Mouse (Mus musculus): ENCODE results near the gene Myo5a. TPM values are rescaled to one million over a fixed set of nuclear protein-coding genes. Genes with fewer than 3 reads are reported as not detected.

Gene Myo5a
- polyA plus RNA-seq, 1 experiment from 2014 or later: 6.4 TPM

DNA sequence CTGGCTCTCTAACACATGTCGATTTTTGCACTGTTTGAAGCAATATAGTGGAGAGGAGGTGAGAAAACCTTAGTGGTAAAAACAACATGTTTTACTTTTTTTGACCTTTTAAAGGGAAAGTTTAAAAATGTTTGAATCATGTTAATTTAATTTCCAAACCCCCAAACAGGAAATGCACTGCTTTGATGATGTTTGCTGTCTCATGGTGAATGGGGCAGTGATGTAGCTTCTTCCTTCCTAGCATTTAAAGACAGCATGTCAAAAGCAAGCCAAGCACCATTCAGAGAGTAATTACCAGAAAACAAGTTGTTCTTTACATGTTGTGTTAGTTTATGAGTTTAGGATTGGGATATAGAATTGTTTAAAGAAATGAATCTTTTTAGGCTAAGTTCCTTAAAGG is 138.4 kb downstream of the Myo5a start:
- Histone ChIP-seq H3K4me3 (no peak overlapping the region), H3K4me2 (no peak overlapping the region), H3K4me1 (replicated peaks) (no peaks in the 10 kb centered on the region), H3K27ac (no peak overlapping the region), H3K9me3 (replicated peaks) (no peaks in the 10 kb centered on the region), H3K9ac (no peak overlapping the region), H3K27me3 (no peaks in the 10 kb centered on the region), H3K36me3 (peaks cover 14% of the 10 kb centered on the region)
- 79% methylated on average over 1 of the region's 1 CpGs for WGBS
- no peak for ATAC-seq (replicated peaks; ENCODE audit: insufficient number of reproducible peaks, insufficient read depth, low FRiP score, low read depth)

DNA sequence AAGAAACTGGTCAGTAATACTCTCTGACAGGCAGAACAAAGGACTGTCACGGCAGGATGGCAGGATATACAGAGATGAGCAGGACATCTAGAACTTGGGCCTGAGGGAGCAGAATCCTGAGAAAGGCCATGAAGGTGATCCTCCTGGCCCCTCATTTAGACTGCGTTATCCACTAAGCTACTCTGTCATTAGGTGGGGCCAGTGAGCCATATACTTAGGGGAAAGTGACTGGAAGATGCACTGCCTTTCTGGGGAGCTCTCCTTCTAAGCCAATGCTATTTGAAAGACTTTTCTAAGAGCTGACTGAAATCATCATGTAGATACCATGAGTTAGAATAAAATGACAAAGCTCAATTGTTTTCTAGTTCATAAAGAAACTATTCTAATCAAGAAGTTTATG is 139.5 kb downstream of the Myo5a start:
- Histone ChIP-seq H3K4me3 (no peak overlapping the region), H3K9me3 (replicated peaks) (no peaks in the 10 kb centered on the region), H3K36me3 (peaks cover 20% of the 10 kb centered on the region)

DNA sequence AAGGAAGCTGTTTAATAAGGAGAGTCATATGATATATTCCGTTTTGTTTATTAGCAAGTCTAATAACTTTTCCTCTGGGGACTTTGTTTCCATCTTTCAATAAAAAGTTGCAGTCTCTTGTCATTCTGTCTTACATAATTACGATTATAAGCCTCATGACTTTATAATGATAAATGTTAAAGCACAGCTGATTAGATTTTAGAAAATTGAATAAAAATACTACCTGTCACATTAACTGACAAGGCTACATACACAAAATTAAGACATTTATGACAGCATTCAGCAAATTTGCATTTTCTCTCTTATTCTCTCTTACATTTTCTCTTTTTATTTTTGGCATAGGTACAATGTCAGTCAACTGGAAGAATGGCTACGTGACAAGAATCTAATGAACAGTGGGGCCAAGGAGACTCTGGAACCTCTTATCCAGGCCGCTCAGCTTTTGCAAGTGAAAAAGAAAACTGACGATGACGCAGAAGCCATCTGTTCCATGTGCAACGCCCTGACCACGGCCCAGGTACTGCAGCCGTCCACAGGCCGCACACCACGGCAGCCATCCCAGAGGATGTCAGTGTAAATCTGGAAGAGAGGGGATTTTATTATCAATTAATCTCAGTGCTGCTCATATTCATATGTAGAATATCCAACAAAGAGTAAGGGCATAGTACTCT is 144.1 kb downstream of the Myo5a start:
- H3K9me3 ChIP-seq (replicated peaks): no peaks in the 10 kb centered on the region
- H3K36me3 ChIP-seq: peaks cover 17% of the 10 kb centered on the region
- H3K4me2 ChIP-seq: no peak overlapping the region
- no peak overlapping the region for H3K27ac ChIP-seq
- H3K4me3 ChIP-seq: no peak overlapping the region
- no peaks in the 10 kb centered on the region for H3K4me1 ChIP-seq (replicated peaks)
- no peak overlapping the region for H3K9ac ChIP-seq
- WGBS: 91% methylated on average over 11 of the region's 11 CpGs
- ATAC-seq (replicated peaks; ENCODE audit: insufficient number of reproducible peaks, insufficient read depth, low FRiP score, low read depth): no peak
- no peaks in the 10 kb centered on the region for H3K27me3 ChIP-seq

More for the DNA sequence above, 139.5 kb downstream of the Myo5a start:
- Histone ChIP-seq H3K27me3 (no peaks in the 10 kb centered on the region), H3K27ac (no peak overlapping the region), H3K4me1 (replicated peaks) (no peaks in the 10 kb centered on the region), H3K9ac (no peak overlapping the region), H3K4me2 (no peak overlapping the region)
- WGBS: 80% methylated on average over 2 of the region's 2 CpGs
- no peak for ATAC-seq (replicated peaks; ENCODE audit: insufficient number of reproducible peaks, insufficient read depth, low FRiP score, low read depth)

DNA sequence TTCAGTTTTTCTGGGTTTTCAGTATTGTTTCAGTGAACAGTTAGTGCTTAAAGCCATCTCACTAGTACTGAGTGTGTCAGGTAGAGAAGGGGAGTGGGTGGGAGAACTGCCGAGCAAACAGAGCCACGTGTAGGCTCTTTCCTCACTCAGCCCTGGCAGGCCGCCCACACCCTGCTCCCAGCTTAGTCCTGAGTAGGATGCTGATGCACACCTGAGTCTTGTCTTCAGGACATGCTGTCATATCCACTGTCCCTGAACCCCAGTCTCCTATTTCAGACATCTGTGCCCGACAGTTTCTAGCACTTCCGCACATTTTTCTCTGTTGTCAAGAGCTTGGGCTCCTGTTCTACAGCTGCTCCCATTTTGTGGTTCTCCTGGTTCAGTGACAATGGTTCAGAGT is 149.1 kb downstream of the Myo5a start:
- Histone ChIP-seq H3K4me2 (no peak overlapping the region), H3K27me3 (no peaks in the 10 kb centered on the region), H3K9ac (no peak overlapping the region), H3K36me3 (peaks cover 11% of the 10 kb centered on the region; the same call in 1 of the 2 replicates), H3K9me3 (replicated peaks) (no peaks in the 10 kb centered on the region), H3K4me3 (no peak overlapping the region), H3K4me1 (replicated peaks) (no peaks in the 10 kb centered on the region), H3K27ac (no peak overlapping the region)
- ATAC-seq (replicated peaks; ENCODE audit: insufficient number of reproducible peaks, insufficient read depth, low FRiP score, low read depth): no peak
- 73% methylated on average over 5 of the region's 5 CpGs for WGBS

DNA sequence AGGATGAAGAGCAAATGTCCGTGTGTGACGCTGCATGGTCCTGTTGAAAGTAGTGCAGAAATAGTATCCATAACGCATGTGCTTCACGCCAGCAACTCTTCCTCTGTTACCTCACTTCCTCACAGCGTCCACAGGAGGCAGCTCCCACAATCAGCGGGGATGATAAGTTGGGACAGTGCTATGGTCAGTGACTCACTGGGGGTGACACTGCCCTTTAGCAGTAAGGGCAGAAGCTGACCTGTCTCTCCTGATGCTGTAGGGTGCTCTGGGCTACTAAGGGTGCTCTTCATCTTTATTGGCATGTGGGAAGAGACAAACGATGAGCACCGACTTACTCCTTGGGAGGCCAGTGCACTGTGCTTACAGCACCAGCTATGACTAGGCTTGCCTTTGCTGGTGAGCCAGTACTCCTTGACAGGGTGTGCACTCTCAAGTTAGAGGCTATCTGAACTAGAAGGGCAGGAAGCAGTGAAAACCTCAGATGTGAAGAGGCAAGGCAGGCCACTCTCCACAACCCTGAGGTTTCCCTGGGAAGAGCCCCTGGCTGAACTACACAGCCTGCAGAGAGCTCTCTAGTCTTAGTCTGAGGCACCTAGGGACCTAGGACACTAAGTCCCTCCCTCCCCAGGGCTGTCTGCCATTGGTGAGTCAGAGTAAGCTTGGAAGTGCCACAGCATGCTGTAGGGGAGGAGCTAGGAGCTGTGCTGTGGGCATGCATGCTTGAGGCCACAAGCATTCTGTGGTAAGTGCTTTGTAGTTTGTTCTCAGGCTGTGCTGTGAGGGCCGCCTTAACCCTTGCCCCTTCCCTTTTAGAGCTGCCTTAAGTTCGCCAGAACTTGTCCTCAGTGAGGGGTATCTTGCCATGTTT is 150.8 kb downstream of the Myo5a start:
- Histone ChIP-seq H3K4me3 (no peak overlapping the region), H3K4me1 (replicated peaks) (no peaks in the 10 kb centered on the region), H3K4me2 (no peak overlapping the region), H3K9ac (no peak overlapping the region), H3K27ac (no peak overlapping the region; the same call in 1 of the 2 replicates), H3K27me3 (no peaks in the 10 kb centered on the region), H3K36me3 (peaks cover 4% of the 10 kb centered on the region; the same call in 1 of the 2 replicates), H3K9me3 (replicated peaks) (no peaks in the 10 kb centered on the region)
- ATAC-seq (replicated peaks; ENCODE audit: insufficient number of reproducible peaks, insufficient read depth, low FRiP score, low read depth): peak; percentile 75
- WGBS: 51% methylated on average over 10 of the region's 10 CpGs

DNA sequence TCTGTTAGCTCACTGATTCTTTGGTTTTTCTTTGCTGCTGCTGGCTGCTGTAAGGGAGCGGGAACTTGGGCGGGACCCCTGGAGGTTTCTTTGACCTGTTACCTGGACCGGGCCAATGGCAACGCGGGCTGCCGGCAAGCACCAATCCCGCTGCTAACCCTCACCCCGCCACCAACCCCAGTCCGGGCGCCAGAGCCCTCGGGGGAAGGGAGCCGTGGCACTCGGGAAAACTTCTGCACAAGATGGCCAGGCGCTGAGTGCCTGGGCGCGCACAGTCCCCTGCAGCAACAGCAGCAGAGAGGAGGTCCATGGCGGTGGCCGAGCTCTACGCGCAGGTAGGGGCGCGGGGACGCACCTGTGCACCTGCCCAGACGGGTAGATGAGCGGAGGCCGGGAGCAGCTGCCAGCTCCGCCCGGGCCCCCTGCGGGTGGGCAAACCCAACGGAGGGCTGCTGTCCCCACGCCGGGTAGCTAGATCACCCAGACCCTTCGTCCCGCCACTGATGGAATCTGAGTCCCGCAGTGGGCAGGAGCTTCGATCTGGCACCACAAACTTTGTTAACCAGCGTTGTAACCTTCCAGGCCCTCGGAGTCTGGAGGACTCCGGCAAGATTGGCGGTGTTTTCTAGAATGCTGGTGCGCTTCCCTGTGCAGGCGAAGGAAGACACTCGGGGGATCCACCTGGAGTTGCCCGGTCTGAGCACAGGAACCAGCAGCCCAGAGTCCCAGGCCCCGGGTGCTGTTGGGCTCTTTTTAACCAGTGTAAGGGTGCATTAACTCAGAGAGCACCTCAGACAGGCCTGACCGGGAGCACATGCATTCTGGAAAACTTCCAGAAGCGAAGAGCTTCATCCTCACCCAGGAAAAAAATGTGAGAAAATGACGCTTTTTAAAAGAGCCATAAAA is 161.3 kb downstream of the Myo5a start, which contains the start of gene Myo5c:
Gene Myo5c (plus strand): TSS at position 180 of the 906 bp plus-strand sequence.
- Histone ChIP-seq H3K9me3 (replicated peaks) (no peaks in the 10 kb centered on the region), H3K4me3 (peak within 1 kb of the TSS; percentile 63), H3K27ac (no peak within 1 kb of the TSS), H3K36me3 (no peaks in the 10 kb centered on the region), H3K4me1 (replicated peaks) (peaks cover 29% of the 10 kb centered on the region), H3K9ac (peak within 1 kb of the TSS; percentile 58), H3K4me2 (peak within 1 kb of the TSS; percentile 94), H3K27me3 (peaks cover 11% of the 10 kb centered on the region)
- ATAC-seq (replicated peaks; ENCODE audit: insufficient number of reproducible peaks, insufficient read depth, low FRiP score, low read depth): peak; percentile 67
- 4% methylated on average over 48 of the region's 48 CpGs for whole genome bisulfite sequencing

DNA sequence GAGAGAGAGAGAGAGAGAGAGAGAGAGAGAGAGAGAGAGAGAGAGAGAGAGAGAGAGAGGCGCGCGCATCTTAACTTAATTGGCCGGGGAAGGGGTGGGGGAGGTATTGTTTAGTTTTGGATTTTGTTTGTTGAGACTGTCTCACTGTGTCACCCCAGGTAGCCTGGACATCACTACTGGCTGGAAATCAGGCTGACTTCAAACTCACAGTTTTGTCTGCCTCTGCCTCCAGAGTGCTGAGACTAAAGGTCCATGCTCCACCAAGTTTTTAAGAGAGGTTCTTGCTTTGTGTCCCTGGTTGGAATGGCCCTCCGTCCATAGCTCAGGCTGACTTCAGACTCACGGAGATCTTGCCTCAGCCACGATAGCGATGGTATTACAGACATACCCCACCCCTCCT is 162.0 kb downstream of the Myo5a start:
- H3K4me3 ChIP-seq: no peak overlapping the region
- peaks cover 29% of the 10 kb centered on the region for H3K4me1 ChIP-seq (replicated peaks)
- no peak overlapping the region; the same call in 1 of the 2 replicates for H3K4me2 ChIP-seq
- H3K9ac ChIP-seq: no peak overlapping the region
- H3K27ac ChIP-seq: no peak overlapping the region
- ATAC-seq (replicated peaks; ENCODE audit: insufficient number of reproducible peaks, insufficient read depth, low FRiP score, low read depth): no peak
- peaks cover 11% of the 10 kb centered on the region for H3K27me3 ChIP-seq
- H3K9me3 ChIP-seq (replicated peaks): no peaks in the 10 kb centered on the region
- no peaks in the 10 kb centered on the region for H3K36me3 ChIP-seq
- 56% methylated on average over 8 of the region's 8 CpGs for WGBS

DNA sequence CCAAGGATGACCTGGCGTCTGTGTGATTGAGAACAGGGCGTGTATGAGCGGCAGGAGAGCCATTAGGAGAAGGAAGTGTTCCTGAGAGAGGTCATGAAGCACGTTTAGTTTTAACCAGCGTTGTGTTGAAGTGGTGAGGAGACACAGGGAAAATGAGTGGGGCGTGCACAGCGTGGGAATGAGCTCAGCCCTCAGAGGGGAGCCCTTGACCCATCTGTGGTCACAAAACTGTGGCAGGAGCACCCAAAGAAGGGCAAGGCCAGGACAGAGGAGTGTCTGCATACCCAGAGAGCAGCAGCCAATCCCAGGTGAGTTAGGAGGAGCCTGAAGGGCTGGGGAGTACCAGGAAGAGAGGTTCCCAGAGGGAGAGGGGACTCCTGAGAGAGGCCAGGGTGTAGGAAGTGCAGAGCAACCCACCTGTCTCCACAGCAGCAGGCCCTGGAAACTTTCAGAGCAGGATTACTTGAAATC is 163.5 kb downstream of the Myo5a start:
- peak overlapping the region; percentile 69; the same call in 1 of the 2 replicates for H3K27ac ChIP-seq
- no peak overlapping the region for H3K9ac ChIP-seq
- peaks cover 29% of the 10 kb centered on the region for H3K4me1 ChIP-seq (replicated peaks)
- no peak overlapping the region for H3K4me2 ChIP-seq
- no peaks in the 10 kb centered on the region for H3K36me3 ChIP-seq
- no peak overlapping the region for H3K4me3 ChIP-seq
- H3K9me3 ChIP-seq (replicated peaks): no peaks in the 10 kb centered on the region
- ATAC-seq (replicated peaks; ENCODE audit: insufficient number of reproducible peaks, insufficient read depth, low FRiP score, low read depth): no peak
- H3K27me3 ChIP-seq: peaks cover 11% of the 10 kb centered on the region
- 42% methylated on average over 7 of the region's 7 CpGs for WGBS

DNA sequence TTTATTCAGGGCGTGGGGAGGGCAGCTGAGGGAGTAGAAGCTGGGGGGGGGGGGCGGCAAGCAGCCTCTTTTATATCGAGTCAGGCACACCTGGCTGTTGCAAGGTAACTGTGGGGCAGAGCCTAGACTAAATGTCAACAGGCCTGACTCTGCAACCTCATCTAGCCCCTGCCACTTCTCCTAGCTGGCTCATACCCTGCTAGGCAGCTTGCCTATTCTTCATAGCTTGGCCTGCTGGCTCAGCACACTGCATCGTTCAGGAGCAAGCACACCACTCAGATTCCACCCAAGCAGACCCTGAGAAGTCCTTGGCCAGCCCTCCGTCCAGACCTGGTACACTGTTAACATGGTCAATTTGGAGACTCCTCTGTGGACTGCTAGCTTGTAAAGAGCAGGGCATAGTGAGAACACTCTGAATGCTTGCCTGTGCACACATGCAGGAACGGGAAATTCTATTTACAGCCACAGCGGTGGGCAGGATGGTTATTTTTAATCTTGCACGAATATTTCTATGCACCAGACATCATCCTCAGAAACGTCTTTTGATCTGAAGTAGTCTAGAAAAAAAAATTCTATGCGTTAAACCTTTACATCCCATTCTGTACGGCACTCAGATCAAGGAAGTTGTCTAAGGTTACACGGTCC is 164.3 kb downstream of the Myo5a start:
- H3K27ac ChIP-seq: peak overlapping the region; percentile 69
- H3K36me3 ChIP-seq: no peaks in the 10 kb centered on the region
- ATAC-seq (replicated peaks; ENCODE audit: insufficient number of reproducible peaks, insufficient read depth, low FRiP score, low read depth): no peak
- peaks cover 29% of the 10 kb centered on the region for H3K4me1 ChIP-seq (replicated peaks)
- WGBS: 61% methylated on average over 12 of the region's 12 CpGs
- no peaks in the 10 kb centered on the region for H3K9me3 ChIP-seq (replicated peaks)
- H3K4me3 ChIP-seq: no peak overlapping the region
- H3K27me3 ChIP-seq: peaks cover 11% of the 10 kb centered on the region
- no peak overlapping the region for H3K9ac ChIP-seq
- H3K4me2 ChIP-seq: no peak overlapping the region

DNA sequence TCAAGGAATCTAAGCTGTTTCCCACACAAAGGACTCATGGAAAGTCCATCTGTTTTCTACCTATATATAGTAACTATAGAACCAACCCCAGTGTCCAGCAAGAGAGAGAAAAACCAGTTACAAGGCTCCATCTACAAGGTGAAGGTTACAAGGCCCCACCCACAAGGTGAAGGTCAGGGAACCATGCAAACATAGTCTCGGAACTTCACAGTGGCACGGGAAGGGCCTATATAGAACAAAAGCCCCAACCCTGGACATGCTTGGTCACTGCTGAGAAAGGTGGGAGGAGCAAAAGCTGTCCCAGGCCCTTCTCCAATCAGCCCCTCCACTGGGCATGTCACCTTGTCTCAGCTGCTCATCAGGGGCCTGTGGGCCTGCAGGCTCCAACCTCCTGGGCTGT is 164.9 kb downstream of the Myo5a start:
- 45% methylated on average over 2 of the region's 2 CpGs for WGBS
- H3K9ac ChIP-seq: no peak overlapping the region
- ATAC-seq (replicated peaks; ENCODE audit: insufficient number of reproducible peaks, insufficient read depth, low FRiP score, low read depth): no peak
- peak overlapping the region; percentile 18; the same call in 1 of the 2 replicates for H3K27ac ChIP-seq
- no peaks in the 10 kb centered on the region for H3K36me3 ChIP-seq
- H3K9me3 ChIP-seq (replicated peaks): no peaks in the 10 kb centered on the region
- H3K4me3 ChIP-seq: no peak overlapping the region
- H3K4me1 ChIP-seq (replicated peaks): peaks cover 29% of the 10 kb centered on the region
- no peak overlapping the region for H3K4me2 ChIP-seq
- peaks cover 11% of the 10 kb centered on the region for H3K27me3 ChIP-seq
